Mouse (Mus musculus): Measurements from ENCODE around the gene Birc7. TPM values are rescaled to one million over a fixed set of nuclear protein-coding genes. Genes with fewer than 3 reads are reported as not detected.

Birc7 gene
- polyA plus RNA-seq, 1 experiment from 2014 or later, result not detected

GRCm38 (mm10) chr2:180893537-180894028 is 35.2 kb upstream of the Birc7 start:
- no peak for ATAC-seq (ENCODE audit: insufficient number of reproducible peaks, insufficient read depth, low FRiP score, low TSS enrichment, low read depth)
- no peak overlapping the region for H3K27ac ChIP-seq
- WGBS, result under 1% methylated on average over 47 of the region's 50 CpGs

GRCm38 (mm10) chr2:180894029-180894623 is 34.7 kb upstream of the Birc7 start:
- H3K4me3 ChIP-seq, result peak overlapping the region; percentile 50
- no peak for ATAC-seq (ENCODE audit: insufficient number of reproducible peaks, insufficient read depth, low FRiP score, low TSS enrichment, low read depth)
- peak overlapping the region; percentile 49; the same call in 1 of the 2 replicates for H3K9ac ChIP-seq
- peak overlapping the region; percentile 85 for H3K4me2 ChIP-seq
- no peaks in the 10 kb centered on the region for H3K36me3 ChIP-seq
- H3K27ac ChIP-seq, result no peak overlapping the region
- WGBS, result 1% methylated on average over 57 of the region's 57 CpGs
- H3K4me1 ChIP-seq, result peaks cover 25% of the 10 kb centered on the region
- peaks cover 87% of the 10 kb centered on the region for H3K27me3 ChIP-seq
- no peaks in the 10 kb centered on the region for H3K9me3 ChIP-seq

More at GRCm38 (mm10) chr2:180893537-180894028, 35.2 kb upstream of the Birc7 start:
- Histone ChIP-seq H3K4me1 (peaks cover 25% of the 10 kb centered on the region), H3K36me3 (no peaks in the 10 kb centered on the region), H3K27me3 (peaks cover 93% of the 10 kb centered on the region), H3K9ac (peak overlapping the region; percentile 49), H3K4me3 (peak overlapping the region; percentile 50), H3K9me3 (no peaks in the 10 kb centered on the region), H3K4me2 (peak overlapping the region; percentile 85)

GRCm38 (mm10) chr2:180894734-180895133 is 34.1 kb upstream of the Birc7 start:
- H3K27ac ChIP-seq, result no peak overlapping the region
- peak overlapping the region; percentile 85 for H3K4me2 ChIP-seq
- H3K36me3 ChIP-seq, result no peaks in the 10 kb centered on the region
- no peaks in the 10 kb centered on the region for H3K9me3 ChIP-seq
- H3K9ac ChIP-seq, result no peak overlapping the region
- ATAC-seq (ENCODE audit: insufficient number of reproducible peaks, insufficient read depth, low FRiP score, low TSS enrichment, low read depth), result no peak
- peaks cover 25% of the 10 kb centered on the region for H3K4me1 ChIP-seq
- WGBS, result 3% methylated on average over 13 of the region's 13 CpGs
- peak overlapping the region; percentile 50 for H3K4me3 ChIP-seq
- H3K27me3 ChIP-seq, result peaks cover 81% of the 10 kb centered on the region

GRCm38 (mm10) chr2:180895321-180895720 is 33.5 kb upstream of the Birc7 start:
- Histone ChIP-seq H3K4me3 (no peak overlapping the region), H3K4me2 (no peak overlapping the region), H3K36me3 (no peaks in the 10 kb centered on the region), H3K9me3 (no peaks in the 10 kb centered on the region), H3K27ac (no peak overlapping the region), H3K4me1 (peaks cover 25% of the 10 kb centered on the region), H3K27me3 (peaks cover 75% of the 10 kb centered on the region), H3K9ac (no peak overlapping the region)
- 79% methylated on average over 3 of the region's 3 CpGs for WGBS
- ATAC-seq (ENCODE audit: insufficient number of reproducible peaks, insufficient read depth, low FRiP score, low TSS enrichment, low read depth), result no peak

- H3K4me1 ChIP-seq, result peaks cover 25% of the 10 kb centered on the region
- H3K27ac ChIP-seq, result no peak overlapping the region
- H3K4me3 ChIP-seq, result no peak overlapping the region
- no peaks in the 10 kb centered on the region for H3K36me3 ChIP-seq
- no peak overlapping the region for H3K4me2 ChIP-seq
- ATAC-seq (ENCODE audit: insufficient number of reproducible peaks, insufficient read depth, low FRiP score, low TSS enrichment, low read depth), result no peak
- no peak overlapping the region for H3K9ac ChIP-seq
- peaks cover 69% of the 10 kb centered on the region for H3K27me3 ChIP-seq
- H3K9me3 ChIP-seq, result no peaks in the 10 kb centered on the region
- 73% methylated on average over 11 of the region's 11 CpGs for WGBS
These were observed 32.8 kb upstream of the Birc7 start for GRCm38 (mm10) chr2:180895837-180896525.

GRCm38 (mm10) chr2:180896819-180897625 is 31.8 kb upstream of the Birc7 start:
- peaks cover 25% of the 10 kb centered on the region for H3K4me1 ChIP-seq
- peaks cover 58% of the 10 kb centered on the region for H3K27me3 ChIP-seq
- H3K4me3 ChIP-seq, result no peak overlapping the region
- H3K9me3 ChIP-seq, result no peaks in the 10 kb centered on the region
- H3K4me2 ChIP-seq, result no peak overlapping the region
- no peak overlapping the region for H3K9ac ChIP-seq
- WGBS, result 72% methylated on average over 15 of the region's 15 CpGs
- no peak overlapping the region for H3K27ac ChIP-seq
- no peaks in the 10 kb centered on the region for H3K36me3 ChIP-seq
- ATAC-seq (ENCODE audit: insufficient number of reproducible peaks, insufficient read depth, low FRiP score, low TSS enrichment, low read depth), result no peak

GRCm38 (mm10) chr2:180897857-180898256 is 31.0 kb upstream of the Birc7 start:
- no peaks in the 10 kb centered on the region for H3K9me3 ChIP-seq
- H3K36me3 ChIP-seq, result 0 out of 2 replicates have a peak, but pooled peaks cover 2% of the 10 kb centered on the region
- H3K9ac ChIP-seq, result no peak overlapping the region
- H3K27me3 ChIP-seq, result peaks cover 50% of the 10 kb centered on the region
- ATAC-seq (ENCODE audit: insufficient number of reproducible peaks, insufficient read depth, low FRiP score, low TSS enrichment, low read depth), result no peak
- H3K27ac ChIP-seq, result no peak overlapping the region
- H3K4me3 ChIP-seq, result no peak overlapping the region
- WGBS, result 76% methylated on average over 6 of the region's 6 CpGs
- H3K4me1 ChIP-seq, result peaks cover 21% of the 10 kb centered on the region
- no peak overlapping the region for H3K4me2 ChIP-seq

GRCm38 (mm10) chr2:180902086-180902485 is 26.7 kb upstream of the Birc7 start:
- 37% methylated on average over 2 of the region's 2 CpGs for WGBS
- Histone ChIP-seq H3K27me3 (peaks cover 8% of the 10 kb centered on the region; the same call in 1 of the 2 replicates), H3K9me3 (no peaks in the 10 kb centered on the region), H3K4me3 (no peak overlapping the region), H3K27ac (no peak overlapping the region), H3K9ac (no peak overlapping the region), H3K36me3 (peaks cover 33% of the 10 kb centered on the region), H3K4me2 (no peak overlapping the region), H3K4me1 (no peaks in the 10 kb centered on the region)
- no peak for ATAC-seq (ENCODE audit: insufficient number of reproducible peaks, insufficient read depth, low FRiP score, low TSS enrichment, low read depth)

GRCm38 (mm10) chr2:180904435-180905208 is 24.2 kb upstream of the Birc7 start:
- Histone ChIP-seq H3K9me3 (no peaks in the 10 kb centered on the region), H3K36me3 (peaks cover 51% of the 10 kb centered on the region), H3K4me2 (no peak overlapping the region), H3K27ac (no peak overlapping the region), H3K4me1 (no peaks in the 10 kb centered on the region), H3K27me3 (no peaks in the 10 kb centered on the region), H3K9ac (no peak overlapping the region), H3K4me3 (no peak overlapping the region)
- ATAC-seq (ENCODE audit: insufficient number of reproducible peaks, insufficient read depth, low FRiP score, low TSS enrichment, low read depth), result no peak
- 92% methylated on average over 18 of the region's 18 CpGs for WGBS

- Histone ChIP-seq H3K4me1 (no peaks in the 10 kb centered on the region), H3K36me3 (peaks cover 62% of the 10 kb centered on the region), H3K4me3 (no peak overlapping the region), H3K27me3 (no peaks in the 10 kb centered on the region), H3K9me3 (no peaks in the 10 kb centered on the region), H3K4me2 (no peak overlapping the region), H3K27ac (no peak overlapping the region), H3K9ac (no peak overlapping the region)
- 67% methylated on average over 5 of the region's 5 CpGs for WGBS
- no peak for ATAC-seq (ENCODE audit: insufficient number of reproducible peaks, insufficient read depth, low FRiP score, low TSS enrichment, low read depth)
These were observed 23.1 kb upstream of the Birc7 start for GRCm38 (mm10) chr2:180905556-180906221.
